In genomic region chr6:87876068-87876643, GRCm38 (mm10) we compare ENCODE assay signal across 8 mouse cellular contexts. TPM values are rescaled to one million over a fixed set of nuclear protein-coding genes. Genes with fewer than 3 reads are reported as not detected.
DNase-seq lines count a peak whose midpoint lies in the region; ATAC-seq and TF ChIP-seq lines count a peak whose summit lies in the region.

No protein-coding gene starts in this region.

- no peak for TF ChIP-seq POLR2A in myocyte (IDR thresholded peaks at IDR 0.05; ENCODE audit: insufficient read length, low read depth)

- no peaks in the 10 kb centered on the region for H3K27me3 ChIP-seq in forebrain, embryonic 11.5 days (ENCODE audit: control insufficient read depth, insufficient read depth, low read length)
- H3K27me3 ChIP-seq in forebrain, embryonic 13.5 days, result no peaks in the 10 kb centered on the region
- H3K27me3 ChIP-seq in myocyte (ENCODE audit: control insufficient read depth, insufficient read depth, insufficient read length), result no peaks in the 10 kb centered on the region
- no peaks in the 10 kb centered on the region for H3K27me3 ChIP-seq in midbrain, embryonic 14.5 days (ENCODE audit: control insufficient read depth, insufficient read depth, low read length)

- no peak overlapping the region for H3K9ac ChIP-seq in forebrain, embryonic 11.5 days (ENCODE audit: low read length)
- H3K9ac ChIP-seq in forebrain, embryonic 13.5 days, result no peak overlapping the region
- H3K9ac ChIP-seq in midbrain, embryonic 14.5 days (replicated peaks; ENCODE audit: low read length), result no peak overlapping the region

- H3K4me2 ChIP-seq in forebrain, embryonic 11.5 days (ENCODE audit: low read depth, low read length, severe bottlenecking), result no peak overlapping the region
- no peak overlapping the region for H3K4me2 ChIP-seq in forebrain, embryonic 13.5 days
- H3K4me2 ChIP-seq in myocyte (ENCODE audit: low read depth), result no peak overlapping the region
- H3K4me2 ChIP-seq in midbrain, embryonic 14.5 days (ENCODE audit: low read length), result no peak overlapping the region

- WGBS in forebrain, embryonic 11.5 days, result 74% methylated on average over 13 of the region's 13 CpGs
- 82% methylated on average over 13 of the region's 13 CpGs for WGBS in forebrain, embryonic 13.5 days
- WGBS in midbrain, embryonic 14.5 days, result 83% methylated on average over 13 of the region's 13 CpGs

- no peaks in the 10 kb centered on the region for H3K4me1 ChIP-seq in forebrain, embryonic 11.5 days (replicated peaks; ENCODE audit: control insufficient read depth, insufficient read depth, low read length)
- no peaks in the 10 kb centered on the region for H3K4me1 ChIP-seq in forebrain, embryonic 13.5 days
- no peaks in the 10 kb centered on the region for H3K4me1 ChIP-seq in midbrain, embryonic 14.5 days (ENCODE audit: control insufficient read depth, insufficient read depth, low read length)

- ATAC-seq in forebrain, embryonic 11.5 days (replicated peaks; ENCODE audit: low FRiP score), result no peak
- no peak for ATAC-seq in forebrain, embryonic 13.5 days
- ATAC-seq in midbrain, embryonic 14.5 days (ENCODE audit: low FRiP score, low TSS enrichment), result no peak
- ATAC-seq in erythroid progenitor cell, adult 5-6 weeks (replicated peaks; ENCODE audit: low FRiP score, poor library complexity, severe bottlenecking), result no peak

- DNase-seq in forebrain, embryonic 11.5 days (ENCODE audit: low spot score), result peak; percentile 46
- peak; percentile 74 for DNase-seq in heart, adult 8-10 months (ENCODE audit: low spot score)
- DNase-seq in kidney, postnatal 36 days, result peak; percentile 67 to 69
- no peak for DNase-seq in cerebellum, postnatal 4 days (ENCODE audit: low spot score in 2 of 2)
- DNase-seq in midbrain, embryonic 14.5 days, result no peak

- H3K36me3 ChIP-seq in forebrain, embryonic 11.5 days (ENCODE audit: control insufficient read depth, insufficient read depth, low read length), result no peaks in the 10 kb centered on the region
- no peaks in the 10 kb centered on the region for H3K36me3 ChIP-seq in forebrain, embryonic 13.5 days (ENCODE audit: poor library complexity, severe bottlenecking)
- H3K36me3 ChIP-seq in myocyte (ENCODE audit: control insufficient read depth, insufficient read depth), result no peaks in the 10 kb centered on the region
- no peaks in the 10 kb centered on the region for H3K36me3 ChIP-seq in midbrain, embryonic 14.5 days (ENCODE audit: control insufficient read depth, insufficient read depth, low read length)

- H3ac ChIP-seq in myocyte (ENCODE audit: control insufficient read depth, insufficient read length), result no peak overlapping the region

- no peak overlapping the region for H3K27ac ChIP-seq in forebrain, embryonic 11.5 days (ENCODE audit: low read depth, low read length)
- H3K27ac ChIP-seq in forebrain, embryonic 13.5 days, result no peak overlapping the region
- H3K27ac ChIP-seq in midbrain, embryonic 14.5 days (replicated peaks; ENCODE audit: low read depth, low read length), result no peak overlapping the region

- H3K9me3 ChIP-seq in forebrain, embryonic 11.5 days (ENCODE audit: control insufficient read depth, low read length), result no peaks in the 10 kb centered on the region
- no peaks in the 10 kb centered on the region for H3K9me3 ChIP-seq in forebrain, embryonic 13.5 days (replicated peaks)
- no peaks in the 10 kb centered on the region for H3K9me3 ChIP-seq in midbrain, embryonic 14.5 days (ENCODE audit: control insufficient read depth, low read length)

- no peaks in the 10 kb centered on the region for H3K79me2 ChIP-seq in myocyte (ENCODE audit: control insufficient read depth, insufficient read depth)

- H3K4me3 ChIP-seq in forebrain, embryonic 11.5 days (ENCODE audit: low read depth, low read length), result no peak overlapping the region
- no peak overlapping the region for H3K4me3 ChIP-seq in forebrain, embryonic 13.5 days
- H3K4me3 ChIP-seq in myocyte, result no peak overlapping the region
- no peak overlapping the region for H3K4me3 ChIP-seq in midbrain, embryonic 14.5 days (replicated peaks; ENCODE audit: low read depth, low read length)

TF ChIP-seq in myocyte, 11 proteins besides CTCF, POLR2A, EP300 and RAD21:
- TF ChIP-seq MAX (IDR thresholded peaks at IDR 0.05; ENCODE audit: low read depth) (no peak), USF1 (IDR thresholded peaks at IDR 0.05; ENCODE audit: low read depth) (no peak), MYOG (IDR thresholded peaks at IDR 0.05; ENCODE audit: control insufficient read depth in 1 of 3, insufficient read depth in 1 of 3, insufficient read length in 2 of 3, low read depth in 2 of 3) (peak; percentile 25 to 66 (median 32)), MYOD1 (IDR thresholded peaks at IDR 0.05; ENCODE audit: control insufficient read depth in 1 of 3, insufficient read length in 2 of 3, low read depth in 2 of 3) (peak in 2 of 3 experiments; percentile 26 to 57)

RNA-seq across cellular contexts. Expression of gene Copg1, which starts 11.5 kb away (rescaled TPM):
- 142 and 146 TPM in 2 replicates for polyA plus RNA-seq in forebrain, embryonic 11.5 days (2014; fragmentation: Nextera tagmentation; extraction: Ambion mirVana)
- polyA plus RNA-seq in forebrain, embryonic 13.5 days (2015; fragmentation: Nextera tagmentation; extraction: Ambion mirVana), result 133 and 151 TPM in 2 replicates
- 10 to 100 TPM; 38.3 to 41.1 (median 40.0) TPM for total RNA-seq in heart, adult 8-10 months (2022)
- 94.2 TPM for polyA plus RNA-seq in myocyte (2012; fragmentation: generic; extraction: Trizol)
- polyA plus RNA-seq in midbrain, embryonic 14.5 days (2014; fragmentation: Nextera tagmentation; extraction: Ambion mirVana), result 161 and 185 TPM in 2 replicates
- total RNA-seq in erythroid progenitor cell, adult 5-6 weeks (2015; ENCODE audit: low replicate concordance), result 32.8 and 34.4 TPM in 2 replicates
- 35.5 and 44.9 TPM in 2 replicates for total RNA-seq in erythroid progenitor cell, adult 5-6 weeks (2017; ENCODE audit: low replicate concordance)

RNA-seq across cellular contexts. Expression of gene Cnbp, which starts 25.2 kb away (rescaled TPM):
- polyA plus RNA-seq in forebrain, embryonic 11.5 days (2014; fragmentation: Nextera tagmentation; extraction: Ambion mirVana), result 1,299 and 1,307 TPM in 2 replicates
- polyA plus RNA-seq in forebrain, embryonic 13.5 days (2015; fragmentation: Nextera tagmentation; extraction: Ambion mirVana), result 949 and 1,006 TPM in 2 replicates
- 100 to 1,000 TPM; 315 to 376 (median 329) TPM for total RNA-seq in heart, adult 8-10 months (2022)
- 196 TPM for polyA plus RNA-seq in myocyte (2012; fragmentation: generic; extraction: Trizol)
- 553 and 588 TPM in 2 replicates for polyA plus RNA-seq in midbrain, embryonic 14.5 days (2014; fragmentation: Nextera tagmentation; extraction: Ambion mirVana)
- 296 and 321 TPM in 2 replicates for total RNA-seq in erythroid progenitor cell, adult 5-6 weeks (2015; ENCODE audit: low replicate concordance)
- 347 and 417 TPM in 2 replicates for total RNA-seq in erythroid progenitor cell, adult 5-6 weeks (2017; ENCODE audit: low replicate concordance)

RNA-seq across cellular contexts. Expression of gene Isy1, which starts 37.6 kb away (rescaled TPM):
- polyA plus RNA-seq in forebrain, embryonic 11.5 days (2014; fragmentation: Nextera tagmentation; extraction: Ambion mirVana), result 64.0 and 73.8 TPM in 2 replicates
- polyA plus RNA-seq in forebrain, embryonic 13.5 days (2015; fragmentation: Nextera tagmentation; extraction: Ambion mirVana), result 46.5 and 49.8 TPM in 2 replicates
- 10 to 100 TPM; 18.4 to 28.1 (median 20.6) TPM for total RNA-seq in heart, adult 8-10 months (2022)
- 21.1 TPM for polyA plus RNA-seq in myocyte (2012; fragmentation: generic; extraction: Trizol)
- polyA plus RNA-seq in midbrain, embryonic 14.5 days (2014; fragmentation: Nextera tagmentation; extraction: Ambion mirVana), result 21.9 and 23.9 TPM in 2 replicates
- 11.5 and 20.1 TPM in 2 replicates for total RNA-seq in erythroid progenitor cell, adult 5-6 weeks (2015; ENCODE audit: low replicate concordance)
- 51.5 and 62.1 TPM in 2 replicates for total RNA-seq in erythroid progenitor cell, adult 5-6 weeks (2017; ENCODE audit: low replicate concordance)

RNA-seq across cellular contexts. Expression of gene Hmces, which starts 37.6 kb away (rescaled TPM):
- 56.9 and 59.0 TPM in 2 replicates for polyA plus RNA-seq in forebrain, embryonic 11.5 days (2014; fragmentation: Nextera tagmentation; extraction: Ambion mirVana)
- polyA plus RNA-seq in forebrain, embryonic 13.5 days (2015; fragmentation: Nextera tagmentation; extraction: Ambion mirVana), result 54.6 and 60.4 TPM in 2 replicates
- total RNA-seq in heart, adult 8-10 months (2022), result 1 to 10 TPM; 7.8 to 9.4 (median 9.1) TPM
- 28.1 TPM for polyA plus RNA-seq in myocyte (2012; fragmentation: generic; extraction: Trizol)
- polyA plus RNA-seq in midbrain, embryonic 14.5 days (2014; fragmentation: Nextera tagmentation; extraction: Ambion mirVana), result 40.5 and 42.3 TPM in 2 replicates
- 13.0 and 21.4 TPM in 2 replicates for total RNA-seq in erythroid progenitor cell, adult 5-6 weeks (2015; ENCODE audit: low replicate concordance)
- 8.8 and 30.4 TPM in 2 replicates for total RNA-seq in erythroid progenitor cell, adult 5-6 weeks (2017; ENCODE audit: low replicate concordance)

RNA-seq across cellular contexts. Expression of gene Gm45140, which starts 40.6 kb away (rescaled TPM):
- 2.7 and 5.0 TPM in 2 replicates for polyA plus RNA-seq in forebrain, embryonic 11.5 days (2014; fragmentation: Nextera tagmentation; extraction: Ambion mirVana)
- 1.4 and 2.3 TPM in 2 replicates for polyA plus RNA-seq in forebrain, embryonic 13.5 days (2015; fragmentation: Nextera tagmentation; extraction: Ambion mirVana)
- total RNA-seq in heart, adult 8-10 months (2022), result 1 to 10 TPM in 1 of 4 experiments, under 1 TPM in 1, not detected in 2; 0.24 to 1.9 TPM
- polyA plus RNA-seq in myocyte (2012; fragmentation: generic; extraction: Trizol), result 2.6 TPM
- 2.0 and 4.6 TPM in 2 replicates for polyA plus RNA-seq in midbrain, embryonic 14.5 days (2014; fragmentation: Nextera tagmentation; extraction: Ambion mirVana)
- 1.8 and 4.2 TPM in 2 replicates for total RNA-seq in erythroid progenitor cell, adult 5-6 weeks (2015; ENCODE audit: low replicate concordance)
- 19.1 and 24.3 TPM in 2 replicates for total RNA-seq in erythroid progenitor cell, adult 5-6 weeks (2017; ENCODE audit: low replicate concordance)

Comparison
In these comparisons a context has a peak if more than half of its experiments do, and no peak if none do; other contexts are left out.
1. DNase-seq: peak in forebrain, embryonic 11.5 days (single experiment), heart, adult 8-10 months (single experiment) and kidney, postnatal 36 days (2 of 2); none in cerebellum, postnatal 4 days (0 of 2) and midbrain, embryonic 14.5 days (single experiment).